Mouse (Mus musculus) liver, postnatal 0 days (tissue): ENCODE measurements around the gene Car7.

ENCODE experiments used
- CTCF ChIP-seq: sonication (generic); IDR thresholded peaks from 2 replicates; pipeline ENCODE4 v1.5.1; 2016; ENCODE audit warnings: antibody characterized with exemption, low read depth
- EP300 ChIP-seq: IDR thresholded peaks from 2 replicates; pipeline ENCODE4 v1.6.1; 2016; ENCODE audit warnings: antibody characterized with exemption, low read depth, mild to moderate bottlenecking

- TF ChIP-seq EP300, result no peak
- TF ChIP-seq CTCF, result no peak
Observed at GRCm38 (mm10) chr8:104543440-104544045, 9.1 kb downstream of the Car7 start.
